Mouse (Mus musculus) retina, postnatal 1 day (tissue): ENCODE measurements around the gene Pstk.

Experiments
- DNase-seq: peaks from one replicate; pipeline ENCODE4 v3.0.0-alpha.2; 2012

Gene Pstk

DNA sequence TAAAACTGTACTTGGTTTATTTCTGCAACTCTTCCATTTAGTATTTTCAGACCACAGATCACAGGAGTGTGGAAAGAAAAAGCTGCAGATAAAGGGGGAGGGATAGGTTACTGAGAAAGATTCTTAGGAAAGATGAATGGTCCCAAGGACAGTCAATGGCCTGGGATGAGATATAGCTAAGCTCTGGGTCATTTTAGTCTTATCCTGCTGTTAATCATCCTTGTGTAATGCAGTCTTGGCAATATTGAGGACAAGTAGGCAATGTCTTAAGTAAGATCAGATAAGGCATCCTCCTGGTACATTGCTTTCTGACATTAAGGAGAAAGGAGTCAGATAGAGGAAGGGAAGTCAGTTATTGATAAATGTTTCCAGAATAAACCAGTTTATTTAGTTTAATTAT, 46.7 kb downstream of the Pstk start:
- no peak for DNase-seq

DNA sequence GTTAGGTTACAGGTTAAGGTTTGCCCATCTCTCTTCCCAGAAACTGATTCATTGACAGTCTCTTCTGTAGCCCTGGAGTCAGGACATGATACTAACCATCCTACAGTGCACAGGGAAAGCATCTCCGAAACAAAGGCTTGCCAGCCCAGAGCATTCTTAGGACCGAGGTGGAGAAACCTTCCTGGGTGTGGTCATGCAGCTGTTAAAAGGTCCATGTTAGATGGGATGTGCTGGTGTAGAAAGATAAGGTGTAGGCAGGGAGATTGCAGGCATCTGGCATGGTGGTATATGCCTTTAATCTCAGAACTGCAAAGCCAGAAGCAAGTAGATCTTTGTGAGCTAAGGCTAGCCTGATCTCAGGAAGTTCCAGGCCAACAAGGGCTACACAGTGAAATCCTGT, 54.0 kb downstream of the Pstk start:
- no peak for DNase-seq

DNA sequence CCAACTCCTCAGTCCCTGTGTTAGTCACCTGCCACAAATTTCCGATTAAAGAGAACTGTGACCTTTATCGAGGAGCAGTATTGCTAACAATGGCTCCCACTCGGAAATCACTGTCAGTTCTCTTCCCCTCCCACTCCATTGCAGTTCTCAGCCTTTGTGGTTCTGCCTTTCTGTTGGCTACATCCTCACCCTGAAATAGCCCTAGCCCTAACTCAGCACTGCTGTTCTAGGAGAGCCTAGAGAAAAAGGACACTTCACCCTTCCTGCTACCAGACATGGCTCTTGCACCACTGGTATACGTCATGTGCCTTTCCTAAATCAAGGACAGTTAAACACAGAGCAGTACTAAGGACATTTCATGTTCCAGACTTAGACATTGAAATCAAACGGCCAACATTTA, 56.4 kb downstream of the Pstk start:
- DNase-seq: no peak

- DNase-seq: peak; percentile 70
Observed at GRCm38 (mm10) chr7:131432244-131432643, 61.3 kb downstream of the Pstk start.

DNA sequence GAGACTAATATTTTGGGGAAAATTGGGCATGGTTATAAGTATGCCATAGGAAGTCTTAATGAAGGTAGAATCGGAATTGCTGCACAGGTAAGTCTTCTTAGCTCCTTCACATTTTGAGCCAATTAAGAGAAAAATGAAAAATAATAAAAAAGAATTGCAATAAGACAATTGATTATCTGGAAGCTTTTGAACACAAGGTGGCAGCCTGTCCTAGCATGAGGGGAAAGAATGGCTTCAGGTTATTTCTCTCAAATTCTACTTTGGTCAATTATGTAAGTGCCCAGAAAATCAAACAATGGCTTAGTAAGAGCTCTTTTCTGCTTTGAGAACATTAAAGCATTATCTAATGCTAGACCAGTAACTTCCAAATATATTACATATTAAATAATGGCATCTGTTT, 63.3 kb downstream of the Pstk start:
- DNase-seq: no peak

DNA sequence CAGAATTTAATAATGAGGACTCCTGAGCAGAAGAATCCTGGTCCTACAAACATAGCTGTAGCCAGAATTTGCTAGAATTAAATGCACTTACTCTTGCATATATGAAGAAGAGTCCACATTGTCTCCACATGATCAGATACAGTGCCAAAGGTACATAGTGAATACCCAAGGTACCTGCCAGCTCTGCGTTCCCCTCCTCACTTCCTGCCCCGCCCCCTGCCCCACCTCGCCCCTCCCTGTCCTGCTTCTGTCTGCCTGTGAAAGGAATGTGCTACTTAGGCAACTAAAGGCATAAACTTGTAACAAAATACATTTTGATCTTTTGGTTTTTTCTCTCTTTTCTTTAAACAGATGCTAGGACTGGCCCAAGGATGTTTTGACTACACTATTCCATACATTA, 66.1 kb downstream of the Pstk start:
- no peak for DNase-seq
